Mouse (Mus musculus): ENCODE results near the gene Ctdspl. TPM values are rescaled to one million over a fixed set of nuclear protein-coding genes. Genes with fewer than 3 reads are reported as not detected.

The Ctdspl gene
- polyA plus RNA-seq, 1 experiment from 2014 or later: 22.9 TPM

- H3K4me1 ChIP-seq (ENCODE audit: insufficient read depth): peaks cover 8% of the 10 kb centered on the region; the same call in 1 of the 2 replicates
These were observed 17.7 kb downstream of the Ctdspl start for GRCm38 (mm10) chr9:118943941-118944340.

GRCm38 (mm10) chr9:118944388-118944787, 18.1 kb downstream of the Ctdspl start:
- no peaks in the 10 kb centered on the region for H3K27me3 ChIP-seq (ENCODE audit: insufficient read depth, low read length)
- H3K9me3 ChIP-seq (ENCODE audit: low read depth, low read length): no peaks in the 10 kb centered on the region
- H3K4me1 ChIP-seq (ENCODE audit: insufficient read depth): peaks cover 8% of the 10 kb centered on the region; the same call in 1 of the 2 replicates
- DNase-seq: no peak
- H3K27ac ChIP-seq (ENCODE audit: low read depth): no peak overlapping the region
- WGBS: 31% methylated on average over 12 of the region's 12 CpGs
- no peak overlapping the region for H3K4me3 ChIP-seq (ENCODE audit: low read depth, low read length)
- no peaks in the 10 kb centered on the region for H3K36me3 ChIP-seq (ENCODE audit: insufficient read depth)
- ATAC-seq (ENCODE audit: insufficient read depth): no peak
- no peak for TF ChIP-seq CTCF (IDR thresholded peaks at IDR 0.05; ENCODE audit: low read depth)
- no peak overlapping the region for H3K9ac ChIP-seq
- H3K4me2 ChIP-seq: 0 out of 2 replicates have a peak overlapping the region, but pooled peaks have one; percentile 18

More at GRCm38 (mm10) chr9:118943941-118944340, 17.7 kb downstream of the Ctdspl start:
- H3K4me3 ChIP-seq (ENCODE audit: low read depth, low read length): no peak overlapping the region
- H3K36me3 ChIP-seq (ENCODE audit: insufficient read depth): no peaks in the 10 kb centered on the region
- no peak overlapping the region for H3K9ac ChIP-seq
- DNase-seq (no peak), ATAC-seq (ENCODE audit: insufficient read depth) (no peak)
- no peak for TF ChIP-seq CTCF (IDR thresholded peaks at IDR 0.05; ENCODE audit: low read depth)
- H3K27ac ChIP-seq (ENCODE audit: low read depth): no peak overlapping the region
- 55% methylated on average over 5 of the region's 5 CpGs for WGBS
- H3K27me3 ChIP-seq (ENCODE audit: insufficient read depth, low read length): no peaks in the 10 kb centered on the region
- H3K9me3 ChIP-seq (ENCODE audit: low read depth, low read length): no peaks in the 10 kb centered on the region
- H3K4me2 ChIP-seq: 0 out of 2 replicates have a peak overlapping the region, but pooled peaks have one; percentile 18

DNA sequence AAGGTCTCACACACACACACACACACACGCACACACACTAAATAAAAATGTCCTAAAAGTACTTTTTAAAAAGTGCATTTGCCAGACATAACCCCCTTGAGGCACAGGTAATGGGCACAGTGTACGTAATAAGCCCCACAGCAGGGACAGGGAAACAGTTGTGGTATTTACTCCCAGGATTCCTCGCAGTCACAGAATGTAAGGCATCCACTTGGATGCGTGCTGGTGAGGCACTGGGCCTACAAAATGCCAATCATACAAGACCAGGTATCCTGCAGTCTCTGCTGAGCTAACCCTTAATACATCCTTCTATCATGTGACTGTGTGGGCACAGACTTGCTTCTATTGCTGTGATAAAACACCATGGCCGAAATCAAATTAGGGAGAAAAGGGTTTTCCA, 22.2 kb downstream of the Ctdspl start:
- Histone ChIP-seq H3K27me3 (ENCODE audit: insufficient read depth, low read length) (no peaks in the 10 kb centered on the region), H3K27ac (ENCODE audit: low read depth) (no peak overlapping the region), H3K9me3 (ENCODE audit: low read depth, low read length) (no peaks in the 10 kb centered on the region), H3K4me2 (no peak overlapping the region), H3K4me3 (ENCODE audit: low read depth, low read length) (no peak overlapping the region), H3K4me1 (ENCODE audit: insufficient read depth) (peaks cover 15% of the 10 kb centered on the region), H3K36me3 (ENCODE audit: insufficient read depth) (no peaks in the 10 kb centered on the region), H3K9ac (no peak overlapping the region)
- ATAC-seq (ENCODE audit: insufficient read depth) (no peak), DNase-seq (no peak)
- whole genome bisulfite sequencing: 83% methylated on average over 5 of the region's 5 CpGs
- TF ChIP-seq CTCF (IDR thresholded peaks at IDR 0.05; ENCODE audit: low read depth): no peak

DNA sequence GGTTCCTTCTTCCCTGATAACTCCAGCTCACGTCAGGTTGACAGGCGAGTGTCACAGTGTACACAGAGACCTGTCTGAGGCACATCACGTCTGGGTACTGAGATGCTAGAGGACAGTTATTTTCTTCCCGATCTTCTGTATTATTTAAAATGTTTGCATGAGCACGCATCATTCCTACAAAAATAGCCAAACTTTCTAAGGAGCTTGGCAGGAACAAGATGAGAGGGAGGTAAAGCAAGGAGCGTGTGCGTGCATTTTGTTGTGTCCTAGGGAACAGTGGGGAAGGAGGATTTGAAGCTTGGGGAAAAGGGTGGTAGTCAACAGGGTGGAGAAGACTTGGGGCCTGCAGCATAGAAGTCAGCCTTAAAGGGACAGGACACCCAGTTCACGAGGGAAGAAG, 22.9 kb downstream of the Ctdspl start:
- Histone ChIP-seq H3K36me3 (ENCODE audit: insufficient read depth) (no peaks in the 10 kb centered on the region), H3K27me3 (ENCODE audit: insufficient read depth, low read length) (no peaks in the 10 kb centered on the region), H3K9ac (no peak overlapping the region), H3K4me3 (ENCODE audit: low read depth, low read length) (no peak overlapping the region), H3K4me1 (ENCODE audit: insufficient read depth) (peaks cover 10% of the 10 kb centered on the region), H3K4me2 (no peak overlapping the region), H3K9me3 (ENCODE audit: low read depth, low read length) (no peaks in the 10 kb centered on the region), H3K27ac (ENCODE audit: low read depth) (no peak overlapping the region)
- TF ChIP-seq CTCF (IDR thresholded peaks at IDR 0.05; ENCODE audit: low read depth): no peak
- 87% methylated on average over 8 of the region's 8 CpGs for WGBS
- DNase-seq (no peak), ATAC-seq (ENCODE audit: insufficient read depth) (no peak)

- no peak overlapping the region for H3K4me2 ChIP-seq
- 35% methylated on average over 4 of the region's 4 CpGs for WGBS
- no peak overlapping the region for H3K9ac ChIP-seq
- TF ChIP-seq CTCF (IDR thresholded peaks at IDR 0.05; ENCODE audit: low read depth): no peak
- ATAC-seq (ENCODE audit: insufficient read depth) (no peak), DNase-seq (no peak)
- H3K27me3 ChIP-seq (ENCODE audit: insufficient read depth, low read length): no peaks in the 10 kb centered on the region
- H3K9me3 ChIP-seq (ENCODE audit: low read depth, low read length): no peaks in the 10 kb centered on the region
- H3K27ac ChIP-seq (ENCODE audit: low read depth): no peak overlapping the region
- peaks cover 7% of the 10 kb centered on the region; the same call in 1 of the 2 replicates for H3K4me1 ChIP-seq (ENCODE audit: insufficient read depth)
- no peak overlapping the region for H3K4me3 ChIP-seq (ENCODE audit: low read depth, low read length)
- H3K36me3 ChIP-seq (ENCODE audit: insufficient read depth): no peaks in the 10 kb centered on the region
These were observed 23.4 kb downstream of the Ctdspl start for GRCm38 (mm10) chr9:118949654-118950053.

- no peak overlapping the region for H3K4me2 ChIP-seq
- DNase-seq: peak; percentile 33
- TF ChIP-seq CTCF (IDR thresholded peaks at IDR 0.05; ENCODE audit: low read depth): no peak
- H3K4me1 ChIP-seq (ENCODE audit: insufficient read depth): peaks cover 7% of the 10 kb centered on the region; the same call in 1 of the 2 replicates
- no peaks in the 10 kb centered on the region for H3K9me3 ChIP-seq (ENCODE audit: low read depth, low read length)
- H3K9ac ChIP-seq: no peak overlapping the region
- WGBS: 72% methylated on average over 10 of the region's 10 CpGs
- H3K27ac ChIP-seq (ENCODE audit: low read depth): no peak overlapping the region
- no peaks in the 10 kb centered on the region for H3K27me3 ChIP-seq (ENCODE audit: insufficient read depth, low read length)
- H3K36me3 ChIP-seq (ENCODE audit: insufficient read depth): no peaks in the 10 kb centered on the region
- H3K4me3 ChIP-seq (ENCODE audit: low read depth, low read length): no peak overlapping the region
- ATAC-seq (ENCODE audit: insufficient read depth): no peak
These were observed 23.8 kb downstream of the Ctdspl start for GRCm38 (mm10) chr9:118950061-118950460.

- Histone ChIP-seq H3K27me3 (ENCODE audit: insufficient read depth, low read length) (no peaks in the 10 kb centered on the region), H3K9ac (no peak overlapping the region), H3K4me3 (ENCODE audit: low read depth, low read length) (no peak overlapping the region), H3K36me3 (ENCODE audit: insufficient read depth) (0 out of 2 replicates have a peak, but pooled peaks cover under 1% of the 10 kb centered on the region), H3K9me3 (ENCODE audit: low read depth, low read length) (no peaks in the 10 kb centered on the region), H3K4me2 (no peak overlapping the region), H3K4me1 (ENCODE audit: insufficient read depth) (peaks cover 7% of the 10 kb centered on the region; the same call in 1 of the 2 replicates), H3K27ac (ENCODE audit: low read depth) (no peak overlapping the region)
- no peak for DNase-seq
- no peak for ATAC-seq (ENCODE audit: insufficient read depth)
- 84% methylated on average over 2 of the region's 2 CpGs for WGBS
- no peak for TF ChIP-seq CTCF (IDR thresholded peaks at IDR 0.05; ENCODE audit: low read depth)
These were observed 24.5 kb downstream of the Ctdspl start for GRCm38 (mm10) chr9:118950751-118951150.

Measured in lung, embryonic 14.5 days (tissue).